Mouse (Mus musculus) adrenal gland, postnatal 25 days (tissue): ENCODE measurements around the gene Myb. TPM values are rescaled to one million over a fixed set of nuclear protein-coding genes. Genes with fewer than 3 reads are reported as not detected.

Experiments
- DNase-seq: peaks from one replicate; pipeline ENCODE4 v3.0.0; 2021; ENCODE audit warnings: mixed read lengths
- total RNA-seq: library from RNA; stranded (reverse); gene quantifications from 2 replicates; pipeline ENCODE4 v1.2.3, GENCODE M21; 2021

Gene Myb
- total RNA-seq, 1 experiment from 2014 or later, result 0.21 TPM

- no peak for DNase-seq
These were observed 42.4 kb downstream of the Myb start for GRCm38 (mm10) chr10:21118341-21118740.

- no peak for DNase-seq
These were observed 46.3 kb downstream of the Myb start for GRCm38 (mm10) chr10:21114459-21114858.

GRCm38 (mm10) chr10:21112689-21113088, 48.1 kb downstream of the Myb start:
- no peak for DNase-seq

GRCm38 (mm10) chr10:21109337-21110056, 51.3 kb downstream of the Myb start:
- no peak for DNase-seq

- DNase-seq, result no peak
These were observed 52.0 kb downstream of the Myb start for GRCm38 (mm10) chr10:21108796-21109195.

- no peak for DNase-seq
These were observed 52.6 kb downstream of the Myb start for GRCm38 (mm10) chr10:21108182-21108581.

- DNase-seq, result no peak
These were observed 55.6 kb downstream of the Myb start for GRCm38 (mm10) chr10:21105206-21105605.

GRCm38 (mm10) chr10:21102689-21103088, 58.1 kb downstream of the Myb start:
- DNase-seq, result no peak

- no peak for DNase-seq
These were observed 58.8 kb downstream of the Myb start for GRCm38 (mm10) chr10:21101948-21102347.

GRCm38 (mm10) chr10:21100646-21101249, 60.0 kb downstream of the Myb start:
- DNase-seq, result no peak

- DNase-seq, result no peak
These were observed 61.3 kb downstream of the Myb start for GRCm38 (mm10) chr10:21099515-21099914.

GRCm38 (mm10) chr10:21095541-21095940, 65.2 kb downstream of the Myb start:
- no peak for DNase-seq

- DNase-seq, result no peak
These were observed 65.9 kb downstream of the Myb start for GRCm38 (mm10) chr10:21094896-21095295.

- DNase-seq, result no peak
These were observed 67.5 kb downstream of the Myb start for GRCm38 (mm10) chr10:21093301-21093700.

- no peak for DNase-seq
These were observed 68.1 kb downstream of the Myb start for GRCm38 (mm10) chr10:21092501-21093270.

- DNase-seq, result no peak
These were observed 69.7 kb downstream of the Myb start for GRCm38 (mm10) chr10:21090922-21091700.

GRCm38 (mm10) chr10:21089541-21089940, 71.2 kb downstream of the Myb start:
- no peak for DNase-seq

- no peak for DNase-seq
These were observed 73.1 kb downstream of the Myb start for GRCm38 (mm10) chr10:21087614-21088232.

- no peak for DNase-seq
These were observed 75.7 kb downstream of the Myb start for GRCm38 (mm10) chr10:21085044-21085443.

- no peak for DNase-seq
These were observed 77.3 kb downstream of the Myb start for GRCm38 (mm10) chr10:21083391-21083918.

- DNase-seq, result no peak
These were observed 78.3 kb downstream of the Myb start for GRCm38 (mm10) chr10:21082447-21082846.
